Mouse (Mus musculus) CH12.LX (cell line): ENCODE results near the gene Ccnt1.

Source experiments
- CTCF ChIP-seq, 2 experiments: IDR thresholded peaks in 1 of 2; conservative IDR thresholded peaks in 1 of 2; 2 replicates each; pipeline ENCODE4 v1.5.1; 2011 to 2012; ENCODE audit warnings: low read depth in 2 of 2, low read length in 2 of 2, improper control_type of control experiment in 1 of 2, inconsistent platforms in 1 of 2, mild to moderate bottlenecking in 1 of 2, moderate library complexity in 1 of 2
- E2F4 ChIP-seq: IDR thresholded peaks from 2 replicates; pipeline ENCODE4 v1.6.1; 2011; ENCODE audit warnings: low read depth, low read length, improper control_type of control experiment; ENCODE audit not compliant: insufficient replicate concordance
- GABPA ChIP-seq: IDR thresholded peaks from 2 replicates; pipeline ENCODE4 v1.6.1; 2012; ENCODE audit warnings: low read depth, low read length, improper control_type of control experiment, inconsistent platforms; ENCODE audit not compliant: insufficient replicate concordance

- TF ChIP-seq CTCF (conservative IDR thresholded peaks at IDR 0.05 in 1 of 2, IDR thresholded peaks at IDR 0.05 in 1 of 2; ENCODE audit: low read depth in 2 of 2, low read length in 2 of 2) (no peak), GABPA (no peak), E2F4 (no peak)
Measured at GRCm38 (mm10) chr15:98526057-98526456, 44.7 kb downstream of the Ccnt1 start.
